Mouse (Mus musculus): ENCODE results near the gene Gpatch8.

DNA sequence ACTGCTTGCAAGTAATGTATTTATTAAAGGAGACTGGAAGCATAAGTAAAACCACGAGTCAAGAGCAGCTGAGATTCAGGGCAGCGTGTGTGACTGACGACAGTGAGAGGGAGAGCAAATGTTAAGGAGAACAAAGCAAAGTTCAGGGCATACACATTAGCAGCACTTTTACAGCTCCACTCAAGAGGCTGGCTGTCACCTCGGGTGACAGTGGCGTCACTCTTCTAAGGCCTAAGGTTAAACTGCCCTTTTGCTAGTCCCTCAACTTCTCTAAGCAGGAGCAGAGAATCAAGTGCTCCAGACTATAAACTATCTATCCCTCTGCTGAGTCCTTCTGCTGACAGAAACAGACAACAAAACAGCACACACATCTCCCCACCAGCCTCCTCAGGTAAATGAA is 24.8 kb downstream of the Gpatch8 start:
- TF ChIP-seq POLR2A (IDR thresholded peaks at IDR 0.05; ENCODE audit: low read depth, low read length): no peak
- TF ChIP-seq CTCF (IDR thresholded peaks at IDR 0.05; ENCODE audit: extremely low read depth, insufficient read length, insufficient replicate concordance, low read depth, low read length): no peak
